Mouse (Mus musculus): ENCODE results near the gene Copg1. TPM values are rescaled to one million over a fixed set of nuclear protein-coding genes. Genes with fewer than 3 reads are reported as not detected.

Copg1 gene
- 173 TPM for total RNA-seq (2023)

GRCm38 (mm10) chr6:87887594-87888233, at the start of gene Copg1:
Copg1 (plus strand) TSS chr6:87887814.

GRCm38 (mm10) chr6:87838551-87839197, 48.9 kb upstream of the Copg1 start, which contains the start of gene Isy1:
Isy1 (minus strand) TSS chr6:87838798.

GRCm38 (mm10) chr6:87850900-87851614, 36.6 kb upstream of the Copg1 start, which contains the start of gene Cnbp:
Cnbp (minus strand) TSS chr6:87851106.

GRCm38 (mm10) chr6:87913661-87914325, 26.2 kb downstream of the Copg1 start, which contains the start of gene Hmces:
Hmces (plus strand) TSS chr6:87913935.

Other genes with a start within 250 kb of the Copg1 start
- gene Aplf, start 215.6 kb upstream of the Copg1 start, total RNA-seq (2023), result 2.6 TPM
- not detected for gene Efcc1, start 156.9 kb upstream of the Copg1 start, total RNA-seq (2023)
- gene Gp9, start 109.7 kb upstream of the Copg1 start, total RNA-seq (2023), result not detected
- 28.1 TPM for gene Rab43, start 75.7 kb upstream of the Copg1 start, total RNA-seq (2023)
- gene Gm45140, start 52.0 kb upstream of the Copg1 start, total RNA-seq (2023), result 6.3 TPM
- 79.8 TPM for gene Isy1, start 49.0 kb upstream of the Copg1 start, total RNA-seq (2023)
- gene Cnbp, start 36.7 kb upstream of the Copg1 start, total RNA-seq (2023), result 566 TPM
- 41.5 TPM for gene Hmces, start 26.1 kb downstream of the Copg1 start, total RNA-seq (2023)
- gene H1fx, start 93.8 kb downstream of the Copg1 start, total RNA-seq (2023), result 0.64 TPM
- gene Rab7, start 157.5 kb downstream of the Copg1 start, total RNA-seq (2023), result 151 TPM
- gene Rpn1, start 196.7 kb downstream of the Copg1 start, total RNA-seq (2023), result 91.0 TPM